Mouse (Mus musculus) ES-Bruce4 (cell line): ENCODE data around the gene Ckmt2.

ENCODE experiments used
- CTCF ChIP-seq: IDR thresholded peaks from one replicate; pipeline ENCODE4 v1.8.1; 2011; ENCODE audit warnings: low read depth, low read length
- EP300 ChIP-seq: IDR thresholded peaks from 2 replicates; pipeline ENCODE4 v1.6.1; 2011; ENCODE audit warnings: low read depth, low read length; ENCODE audit not compliant: insufficient read depth

- TF ChIP-seq CTCF (no peak), EP300 (no peak)
These were observed 35.0 kb upstream of the Ckmt2 start for GRCm38 (mm10) chr13:91911652-91912051.
